Mouse (Mus musculus): ENCODE data around the gene Inpp5a. TPM values are rescaled to one million over a fixed set of nuclear protein-coding genes. Genes with fewer than 3 reads are reported as not detected.
A peak's percentile ranks its signal among the peaks of the same experiment; 100 is the strongest.
"Not testable (repeated sequence)": the region's sequence is repeated elsewhere in the genome, so short reads cannot be mapped to it uniquely, and the experiment has no call there.

The Inpp5a gene
- polyA plus RNA-seq, 1 experiment from 2014 or later, result 22.2 TPM

GRCm38 (mm10) chr7:139407966-139408365 is 19.1 kb downstream of the Inpp5a start:
- peaks cover 6% of the 10 kb centered on the region; the same call in 1 of the 2 replicates for H3K36me3 ChIP-seq
- H3K9ac ChIP-seq, result no peak overlapping the region
- no peak for ATAC-seq (replicated peaks; ENCODE audit: low FRiP score)
- H3K9me3 ChIP-seq (replicated peaks), result no peaks in the 10 kb centered on the region
- H3K4me3 ChIP-seq (replicated peaks), result no peak overlapping the region
- no peaks in the 10 kb centered on the region for H3K27me3 ChIP-seq
- no peak overlapping the region for H3K27ac ChIP-seq
- no peak overlapping the region for H3K4me2 ChIP-seq
- H3K4me1 ChIP-seq, result peaks cover 26% of the 10 kb centered on the region

GRCm38 (mm10) chr7:139409903-139410302 is 21.0 kb downstream of the Inpp5a start:
- WGBS, result 81% methylated on average over 5 of the region's 5 CpGs
- ATAC-seq (replicated peaks; ENCODE audit: low FRiP score), result no peak
- H3K27ac ChIP-seq, result no peak overlapping the region

GRCm38 (mm10) chr7:139412223-139412950 is 23.5 kb downstream of the Inpp5a start:
- Histone ChIP-seq H3K9ac (no peak overlapping the region), H3K36me3 (no peaks in the 10 kb centered on the region), H3K27me3 (no peaks in the 10 kb centered on the region), H3K27ac (no peak overlapping the region), H3K4me2 (no peak overlapping the region), H3K4me1 (peaks cover 42% of the 10 kb centered on the region), H3K9me3 (replicated peaks) (no peaks in the 10 kb centered on the region), H3K4me3 (replicated peaks) (no peak overlapping the region)
- no peak for ATAC-seq (replicated peaks; ENCODE audit: low FRiP score)
- whole genome bisulfite sequencing, result 30% methylated on average over 8 of the region's 8 CpGs

More at GRCm38 (mm10) chr7:139409903-139410302, 21.0 kb downstream of the Inpp5a start:
- H3K36me3 ChIP-seq, result peaks cover 6% of the 10 kb centered on the region; the same call in 1 of the 2 replicates
- peaks cover 34% of the 10 kb centered on the region for H3K4me1 ChIP-seq
- no peak overlapping the region for H3K4me3 ChIP-seq (replicated peaks)
- no peaks in the 10 kb centered on the region for H3K27me3 ChIP-seq
- H3K9ac ChIP-seq, result no peak overlapping the region
- H3K9me3 ChIP-seq (replicated peaks), result no peaks in the 10 kb centered on the region
- no peak overlapping the region for H3K4me2 ChIP-seq

DNA sequence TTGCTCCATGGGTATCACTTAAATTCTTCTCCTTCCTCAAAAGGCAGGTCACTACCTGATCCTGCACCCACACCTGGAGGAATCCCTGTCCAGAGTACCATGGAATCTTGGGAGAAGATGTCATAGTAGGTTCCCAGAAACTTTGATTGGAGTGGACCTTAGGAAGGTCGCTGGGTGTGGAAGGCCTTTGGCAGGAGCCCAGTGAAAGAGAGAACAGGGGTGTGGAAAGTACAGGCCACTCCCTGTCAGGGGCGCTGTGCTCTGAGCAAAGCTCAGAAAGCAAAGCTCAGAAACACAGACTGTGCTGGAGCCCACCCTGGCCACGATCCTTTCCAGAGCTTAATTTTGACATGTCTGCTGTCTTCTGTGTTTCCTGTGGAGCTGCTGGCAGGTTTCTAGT is 24.5 kb downstream of the Inpp5a start:
- Histone ChIP-seq H3K27me3 (no peaks in the 10 kb centered on the region), H3K9ac (no peak overlapping the region), H3K9me3 (replicated peaks) (no peaks in the 10 kb centered on the region), H3K4me2 (no peak overlapping the region), H3K4me1 (peaks cover 42% of the 10 kb centered on the region), H3K4me3 (replicated peaks) (no peak overlapping the region), H3K36me3 (no peaks in the 10 kb centered on the region), H3K27ac (no peak overlapping the region)
- 77% methylated on average over 3 of the region's 3 CpGs for WGBS
- no peak for ATAC-seq (replicated peaks; ENCODE audit: low FRiP score)

- H3K27me3 ChIP-seq, result no peaks in the 10 kb centered on the region
- no peak overlapping the region for H3K4me3 ChIP-seq (replicated peaks)
- H3K4me1 ChIP-seq, result peaks cover 42% of the 10 kb centered on the region
- ATAC-seq (replicated peaks; ENCODE audit: low FRiP score), result 0 out of 2 replicates have a peak, but pooled peaks have one; percentile 43
- no peaks in the 10 kb centered on the region for H3K9me3 ChIP-seq (replicated peaks)
- H3K9ac ChIP-seq, result no peak overlapping the region
- peak overlapping the region; percentile 28; the same call in 1 of the 2 replicates for H3K27ac ChIP-seq
- no peak overlapping the region for H3K4me2 ChIP-seq
- no peaks in the 10 kb centered on the region for H3K36me3 ChIP-seq
These were observed 26.8 kb downstream of the Inpp5a start for GRCm38 (mm10) chr7:139415616-139416225.

DNA sequence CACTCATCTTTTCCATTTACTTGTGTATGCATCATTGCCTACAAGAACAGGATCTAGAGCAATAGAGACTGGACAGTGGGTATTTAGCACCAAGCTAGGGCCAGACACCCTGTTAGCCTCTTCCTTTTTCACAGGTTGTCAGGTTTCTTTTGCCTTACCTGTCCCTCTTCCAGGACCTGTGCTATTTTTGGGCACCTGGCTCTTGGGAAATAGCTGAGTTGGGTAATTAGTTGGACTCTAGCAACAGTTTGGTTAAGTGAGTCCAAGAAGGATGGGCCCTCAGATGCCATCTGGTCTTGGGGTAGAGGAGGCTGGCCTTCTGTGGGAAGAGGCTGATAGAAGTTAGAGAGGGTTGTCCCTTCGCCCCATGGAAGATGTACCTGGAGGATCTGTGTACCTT is 29.5 kb downstream of the Inpp5a start:
- Histone ChIP-seq H3K4me3 (replicated peaks) (no peak overlapping the region), H3K9ac (no peak overlapping the region), H3K9me3 (replicated peaks) (no peaks in the 10 kb centered on the region), H3K36me3 (no peaks in the 10 kb centered on the region), H3K4me1 (peaks cover 21% of the 10 kb centered on the region), H3K4me2 (no peak overlapping the region), H3K27me3 (no peaks in the 10 kb centered on the region), H3K27ac (no peak overlapping the region)
- ATAC-seq (replicated peaks; ENCODE audit: low FRiP score), result no peak
- whole genome bisulfite sequencing, result 94% methylated on average over 1 of the region's 1 CpGs

- WGBS, result 87% methylated on average over 6 of the region's 6 CpGs
These were observed 33.9 kb downstream of the Inpp5a start for GRCm38 (mm10) chr7:139422827-139423226.

DNA sequence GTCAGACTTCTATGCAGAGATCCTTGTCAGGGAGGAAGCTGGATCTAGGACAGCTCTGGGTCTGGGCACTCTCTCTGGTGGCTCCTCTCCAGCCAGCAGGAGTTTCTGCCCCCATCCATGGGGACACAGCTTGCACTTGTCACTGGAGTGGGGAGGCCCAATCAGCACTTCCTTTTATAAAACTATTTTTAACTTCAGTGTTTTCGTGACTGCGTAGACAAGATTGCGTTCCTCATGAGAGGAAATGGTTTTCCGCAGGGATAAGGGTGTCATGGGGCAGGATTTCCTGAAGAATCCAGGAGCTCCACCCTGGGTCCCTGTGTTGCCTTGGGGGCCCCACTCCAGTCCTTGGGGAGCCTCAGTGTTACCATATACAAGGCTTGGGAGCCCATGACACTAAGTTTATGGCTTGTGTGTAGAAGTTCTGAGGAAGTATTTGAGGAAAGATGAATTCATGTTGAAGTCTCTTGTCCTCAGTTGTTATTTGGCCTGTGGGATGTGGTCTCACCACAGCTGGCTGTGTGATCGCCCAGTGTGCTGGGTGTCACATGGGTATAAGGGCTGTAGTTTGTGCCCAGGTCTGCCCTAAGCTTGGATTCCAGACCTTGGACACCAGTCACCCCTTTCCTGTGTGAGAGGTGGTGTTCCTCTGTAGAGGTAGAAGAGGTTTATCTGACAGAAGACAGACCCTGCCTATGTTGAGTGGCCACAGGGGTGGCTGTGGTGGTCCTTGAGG is 45.4 kb downstream of the Inpp5a start:
- Histone ChIP-seq H3K4me1 (peaks cover 38% of the 10 kb centered on the region), H3K36me3 (no peaks in the 10 kb centered on the region), H3K4me3 (replicated peaks) (no peak overlapping the region), H3K27ac (peak overlapping the region; percentile 67), H3K27me3 (no peaks in the 10 kb centered on the region), H3K9me3 (replicated peaks) (no peaks in the 10 kb centered on the region), H3K4me2 (no peak overlapping the region), H3K9ac (no peak overlapping the region)
- no peak; the same call in 1 of the 2 replicates for ATAC-seq (replicated peaks; ENCODE audit: low FRiP score)
- WGBS, result 62% methylated on average over 5 of the region's 5 CpGs

More at GRCm38 (mm10) chr7:139422827-139423226, 33.9 kb downstream of the Inpp5a start:
- peaks cover 7% of the 10 kb centered on the region for H3K36me3 ChIP-seq
- H3K4me2 ChIP-seq, result no peak overlapping the region
- ATAC-seq (replicated peaks; ENCODE audit: low FRiP score), result no peak
- no peak overlapping the region for H3K27ac ChIP-seq
- H3K9ac ChIP-seq, result no peak overlapping the region
- no peak overlapping the region for H3K4me3 ChIP-seq (replicated peaks)
- H3K4me1 ChIP-seq, result no peaks in the 10 kb centered on the region
- H3K27me3 ChIP-seq, result no peaks in the 10 kb centered on the region
- no peaks in the 10 kb centered on the region for H3K9me3 ChIP-seq (replicated peaks)

DNA sequence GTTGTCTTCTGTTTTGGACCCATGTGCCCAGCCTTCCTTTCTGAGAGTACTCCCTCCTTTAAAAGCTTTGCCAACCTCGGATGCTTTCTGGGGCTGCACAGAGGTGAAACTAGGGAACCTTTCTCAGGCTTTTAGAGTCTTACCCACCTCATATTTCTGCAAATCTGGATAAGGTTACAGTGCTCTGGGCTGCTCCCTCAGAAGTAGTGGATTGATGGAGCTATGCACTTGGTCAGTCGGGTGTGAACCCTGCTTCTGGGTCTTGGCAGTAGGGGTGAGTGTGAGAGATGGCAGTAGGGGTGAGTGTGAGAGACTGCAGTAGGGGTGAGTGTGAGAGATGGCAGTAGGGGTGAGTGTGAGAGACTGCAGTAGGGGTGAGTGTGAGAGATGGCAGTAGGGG is 46.0 kb downstream of the Inpp5a start:
- ATAC-seq (replicated peaks; ENCODE audit: low FRiP score), result not testable (repeated sequence)
- H3K27ac ChIP-seq, result peak overlapping the region; percentile 67; the same call in 1 of the 2 replicates

DNA sequence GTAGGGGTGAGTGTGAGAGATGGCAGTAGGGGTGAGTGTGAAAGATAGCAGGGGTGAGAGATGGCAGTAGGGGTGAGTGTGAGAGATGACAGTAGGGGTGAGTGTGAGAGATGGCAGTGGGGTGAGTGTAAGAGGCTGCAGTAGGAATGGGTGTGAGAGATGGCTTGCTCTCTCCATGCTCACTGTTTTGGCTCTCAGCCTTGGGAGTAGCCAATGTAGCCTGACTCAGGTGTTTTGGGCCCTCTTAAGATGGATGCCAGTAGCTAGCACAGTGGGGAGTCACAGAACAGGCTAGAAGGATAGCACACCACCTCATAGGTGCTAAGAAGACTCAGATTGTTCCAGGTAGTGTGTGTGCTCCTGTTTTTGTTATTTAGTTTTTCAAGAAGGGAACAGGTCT is 46.8 kb downstream of the Inpp5a start:
- no peak overlapping the region for H3K4me2 ChIP-seq
- no peak overlapping the region for H3K4me3 ChIP-seq (replicated peaks)
- H3K36me3 ChIP-seq, result no peaks in the 10 kb centered on the region
- no peaks in the 10 kb centered on the region for H3K27me3 ChIP-seq
- no peak overlapping the region for H3K9ac ChIP-seq
- ATAC-seq (replicated peaks; ENCODE audit: low FRiP score), result no peak
- no peak overlapping the region for H3K27ac ChIP-seq
- peaks cover 45% of the 10 kb centered on the region for H3K4me1 ChIP-seq
- H3K9me3 ChIP-seq (replicated peaks), result no peaks in the 10 kb centered on the region

More for the DNA sequence above, 46.0 kb downstream of the Inpp5a start:
- H3K4me3 ChIP-seq (replicated peaks); H3K36me3 ChIP-seq; H3K9me3 ChIP-seq (replicated peaks); H3K4me2 ChIP-seq; H3K9ac ChIP-seq; H3K27me3 ChIP-seq: not testable (repeated sequence)
- peaks cover 38% of the 10 kb centered on the region for H3K4me1 ChIP-seq
- 55% methylated on average over 2 of the region's 2 CpGs for WGBS

DNA sequence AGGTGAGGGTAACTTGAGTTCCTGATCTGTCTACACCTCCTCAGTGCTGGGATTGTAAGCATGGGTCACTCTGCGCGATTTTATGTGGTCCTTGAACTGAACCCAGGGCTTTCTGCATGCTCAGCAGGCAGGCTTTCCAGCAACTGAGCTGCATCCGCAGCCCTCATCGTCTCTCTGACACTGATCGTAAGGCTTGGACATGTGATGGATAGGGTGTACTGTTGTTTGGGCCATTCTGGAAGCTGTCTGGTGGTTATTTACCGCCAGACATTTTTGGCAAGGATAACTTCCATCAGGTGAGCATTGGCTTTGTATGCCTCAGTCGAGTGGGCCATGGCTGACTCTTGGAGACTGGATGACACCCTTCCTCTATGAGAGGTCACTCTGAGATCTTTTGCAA is 48.0 kb downstream of the Inpp5a start:
- no peak overlapping the region for H3K4me2 ChIP-seq
- 67% methylated on average over 7 of the region's 7 CpGs for WGBS
- no peaks in the 10 kb centered on the region for H3K36me3 ChIP-seq
- no peak overlapping the region for H3K27ac ChIP-seq
- H3K4me3 ChIP-seq (replicated peaks), result no peak overlapping the region
- no peak overlapping the region for H3K9ac ChIP-seq
- ATAC-seq (replicated peaks; ENCODE audit: low FRiP score), result no peak
- H3K9me3 ChIP-seq (replicated peaks), result no peaks in the 10 kb centered on the region
- peaks cover 57% of the 10 kb centered on the region for H3K4me1 ChIP-seq
- no peaks in the 10 kb centered on the region for H3K27me3 ChIP-seq

DNA sequence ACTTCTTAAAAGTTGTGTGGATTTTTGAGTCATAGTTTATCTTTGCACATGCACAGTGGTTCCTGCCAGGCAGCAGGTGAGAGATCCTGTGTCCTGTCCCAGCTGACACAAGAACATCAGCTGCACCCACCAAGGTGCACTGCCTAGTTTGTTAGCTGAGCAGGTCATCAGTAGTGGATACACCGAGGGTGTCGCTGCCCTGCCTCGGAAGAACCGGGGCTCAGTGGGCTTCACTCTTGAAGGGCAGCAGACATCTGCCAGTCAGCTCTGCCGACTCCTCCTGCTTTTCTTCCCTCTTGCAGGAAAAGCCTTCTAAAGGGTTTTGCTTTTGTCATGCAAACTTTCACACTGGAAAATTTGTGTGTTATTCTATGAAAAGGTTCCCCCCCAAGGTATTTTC is 48.6 kb downstream of the Inpp5a start:
- no peak overlapping the region for H3K27ac ChIP-seq
- no peaks in the 10 kb centered on the region for H3K36me3 ChIP-seq
- no peak for ATAC-seq (replicated peaks; ENCODE audit: low FRiP score)
- H3K27me3 ChIP-seq, result no peaks in the 10 kb centered on the region
- peaks cover 62% of the 10 kb centered on the region for H3K4me1 ChIP-seq
- H3K9me3 ChIP-seq (replicated peaks), result no peaks in the 10 kb centered on the region
- H3K4me2 ChIP-seq, result no peak overlapping the region
- 61% methylated on average over 5 of the region's 5 CpGs for WGBS
- no peak overlapping the region for H3K9ac ChIP-seq
- no peak overlapping the region for H3K4me3 ChIP-seq (replicated peaks)

Measured in kidney, embryonic 15.5 days (tissue).